Mouse (Mus musculus) limb, embryonic 11.5 days (tissue): Measurements from ENCODE around the gene Pnkd. TPM values are rescaled to one million over a fixed set of nuclear protein-coding genes. Genes with fewer than 3 reads are reported as not detected.

Source experiments
- ATAC-seq: fragments of 200-750 bp; cut with Nextera tagmentation; 2 replicates; pipeline ENCODE4 v1.8.0; 2017; ENCODE audit warnings: low read depth; ENCODE audit not compliant: insufficient number of reproducible peaks, low FRiP score, low TSS enrichment
- DNase-seq: peaks from one replicate; pipeline ENCODE4 v3.0.0-alpha.2; 2015; ENCODE audit warnings: low spot score
- H3K27ac ChIP-seq: fragments of 300-500 bp; sonication (generic); replicated peaks from 2 replicates; pipeline ENCODE4 v1.5.1; 2014; ENCODE audit warnings: low read depth, mild to moderate bottlenecking, low read length
- H3K27me3 ChIP-seq: fragments of 300-500 bp; sonication (generic); 2 replicates; pipeline ENCODE4 v1.6.1; 2014; ENCODE audit warnings: mild to moderate bottlenecking, low read length, mixed read lengths; ENCODE audit not compliant: control insufficient read depth, insufficient read depth
- H3K36me3 ChIP-seq: fragments of 300-500 bp; sonication (generic); 2 replicates; pipeline ENCODE4 v1.6.1; 2014; ENCODE audit warnings: mild to moderate bottlenecking, low read length, moderate library complexity, mixed read lengths; ENCODE audit not compliant: control insufficient read depth, insufficient read depth
- H3K4me1 ChIP-seq: fragments of 300-500 bp; sonication (generic); 2 replicates; pipeline ENCODE4 v1.6.1; 2014; ENCODE audit warnings: low read length, mixed read lengths; ENCODE audit not compliant: control insufficient read depth, insufficient read depth
- H3K4me2 ChIP-seq: fragments of 300-500 bp; sonication (generic); 2 replicates; pipeline ENCODE4 v1.6.1; 2014; ENCODE audit warnings: low read depth, mild to moderate bottlenecking, moderate library complexity; ENCODE audit not compliant: severe bottlenecking
- H3K4me3 ChIP-seq: fragments of 300-500 bp; sonication (generic); 2 replicates; pipeline ENCODE4 v1.5.1; 2014; ENCODE audit warnings: low read depth, low read length
- H3K9ac ChIP-seq: fragments of 300-500 bp; sonication (generic); 2 replicates; pipeline ENCODE4 v1.6.1; 2014; ENCODE audit warnings: mild to moderate bottlenecking, low read length
- H3K9me3 ChIP-seq: fragments of 300-500 bp; sonication (generic); 2 replicates; pipeline ENCODE4 v1.6.1; 2016; ENCODE audit warnings: low read length; ENCODE audit not compliant: control insufficient read depth
- WGBS: fragments of 180-500 bp; shearing (Covaris S2); extraction: QIAGEN DNeasy Blood & Tissue Kit; methylation state at CpG from one replicate; pipeline ENCODE4 v1.1.7; 2014; 5-methylcytosine and 5-hydroxymethylcytosine counted together
- polyA plus RNA-seq: library from polyadenylated mRNA; unstranded; fragments of >200 nt; fragmentation: Nextera tagmentation; extraction: Ambion mirVana; gene quantifications from 2 replicates; pipeline ENCODE4 v1.2.1, GENCODE M21; 2014

Pnkd gene
- polyA plus RNA-seq, 1 experiment from 2014 or later = 119 TPM

DNA sequence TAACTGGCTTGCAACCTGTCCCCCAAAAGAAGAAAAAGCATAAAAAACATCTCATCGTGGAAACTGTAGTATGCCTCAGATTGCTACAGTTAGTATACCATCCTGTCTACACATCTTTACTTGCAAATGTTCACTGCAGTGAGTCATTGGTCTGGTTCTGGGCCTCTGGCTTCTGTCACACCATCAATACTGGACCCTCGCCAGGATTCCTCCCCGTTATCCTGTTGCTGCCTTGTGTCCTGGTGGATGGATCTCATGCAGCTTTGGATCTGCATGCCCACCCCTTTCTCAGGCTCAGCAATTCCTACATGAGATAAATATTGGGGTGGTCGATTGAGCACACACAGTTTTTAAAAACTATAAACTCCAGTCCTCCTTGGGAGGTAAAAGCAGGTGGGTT lies 13.1 kb upstream of the Pnkd start:
- H3K9ac ChIP-seq = no peak overlapping the region
- peaks cover 5% of the 10 kb centered on the region; the same call in 1 of the 2 replicates for H3K36me3 ChIP-seq
- ATAC-seq = no peak
- no peak overlapping the region for H3K4me2 ChIP-seq
- H3K27ac ChIP-seq = no peak overlapping the region
- H3K4me3 ChIP-seq = no peak overlapping the region
- no peak for DNase-seq
- H3K4me1 ChIP-seq = peaks cover 10% of the 10 kb centered on the region; the same call in 1 of the 2 replicates
- H3K9me3 ChIP-seq = no peaks in the 10 kb centered on the region
- no peaks in the 10 kb centered on the region for H3K27me3 ChIP-seq
- 80% methylated on average over 4 of the region's 4 CpGs for WGBS

DNA sequence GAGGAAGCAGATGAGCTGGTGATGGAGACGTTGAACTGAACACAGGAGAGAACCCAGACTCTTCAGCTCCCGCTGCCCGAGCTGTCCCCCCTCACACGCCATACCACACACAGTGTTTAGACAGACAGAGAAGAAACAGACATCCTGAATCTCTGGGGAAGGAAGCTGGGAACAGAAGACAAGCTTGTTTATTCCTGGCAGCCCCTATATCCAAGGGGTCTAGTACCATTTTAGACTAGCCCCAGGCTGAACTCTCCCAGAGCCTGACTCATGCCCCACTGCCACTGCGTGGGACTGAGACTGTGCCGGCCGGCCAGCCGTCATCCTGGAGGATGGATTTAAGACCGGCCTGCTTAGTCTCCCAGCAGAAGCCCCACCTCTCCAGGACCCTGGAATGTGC lies 9.7 kb upstream of the Pnkd start:
- Histone ChIP-seq H3K4me1 (peaks cover 10% of the 10 kb centered on the region; the same call in 1 of the 2 replicates), H3K27ac (no peak overlapping the region), H3K27me3 (no peaks in the 10 kb centered on the region), H3K9ac (no peak overlapping the region), H3K4me3 (no peak overlapping the region), H3K36me3 (peaks cover 6% of the 10 kb centered on the region; the same call in 1 of the 2 replicates), H3K4me2 (no peak overlapping the region), H3K9me3 (no peaks in the 10 kb centered on the region)
- no peak for ATAC-seq
- 14% methylated on average over 9 of the region's 9 CpGs for WGBS
- peak; percentile 42 for DNase-seq

DNA sequence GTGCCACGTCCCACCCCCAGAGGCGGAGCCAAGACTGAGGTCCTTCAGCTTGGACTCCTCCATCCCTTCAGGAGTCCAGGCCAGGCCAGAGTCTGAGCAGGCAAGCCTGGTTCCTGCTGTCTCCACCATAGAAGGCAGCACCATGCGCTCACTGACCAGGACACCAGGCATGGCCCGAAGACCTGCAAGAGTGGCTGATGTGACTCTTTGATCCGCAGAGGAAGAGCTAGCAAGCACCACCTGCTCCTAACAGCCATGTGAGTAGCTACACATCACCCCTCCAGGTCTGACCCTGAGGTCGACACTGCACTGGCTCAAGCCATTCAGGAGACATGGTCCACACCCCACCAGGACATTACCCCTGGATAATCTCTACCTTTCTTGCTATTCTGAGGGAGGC lies 7.7 kb upstream of the Pnkd start:
- H3K4me2 ChIP-seq = no peak overlapping the region
- no peak for ATAC-seq

DNA sequence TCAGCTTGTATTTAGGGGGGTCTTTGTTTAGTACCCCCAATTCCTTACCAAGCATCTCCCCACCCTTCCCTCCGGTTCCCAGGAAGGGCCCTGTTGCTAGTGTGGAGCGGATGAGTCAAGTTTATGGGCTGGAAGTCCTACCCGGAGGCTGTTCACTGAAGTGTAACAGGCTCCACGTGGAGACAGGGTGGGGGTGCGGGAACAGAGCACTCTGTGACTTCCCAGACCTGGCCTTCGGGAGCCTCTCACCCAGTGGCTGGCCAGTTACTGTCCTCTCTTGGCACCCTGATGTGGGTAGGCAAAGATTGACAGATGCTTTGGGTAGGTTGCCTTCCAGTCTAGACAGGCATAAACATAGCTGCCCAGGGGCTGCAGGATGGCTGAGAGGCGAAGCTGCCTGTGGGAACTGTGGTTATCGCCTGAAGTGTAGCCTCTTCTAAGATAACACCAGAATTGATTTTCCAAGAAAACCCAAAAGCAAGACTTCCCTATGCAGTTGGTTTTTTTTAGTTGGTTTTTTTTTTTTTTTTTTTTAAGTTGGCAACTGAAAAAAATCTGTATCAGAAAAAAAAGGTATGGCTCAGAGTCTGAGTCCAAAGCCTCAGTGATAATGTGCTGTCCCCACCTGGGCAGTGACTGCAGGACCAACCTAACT lies 6.7 kb upstream of the Pnkd start:
- Histone ChIP-seq H3K9me3 (no peaks in the 10 kb centered on the region), H3K4me2 (no peak overlapping the region), H3K4me3 (no peak overlapping the region), H3K27ac (no peak overlapping the region), H3K36me3 (peaks cover 21% of the 10 kb centered on the region), H3K9ac (no peak overlapping the region), H3K27me3 (no peaks in the 10 kb centered on the region), H3K4me1 (peaks cover 10% of the 10 kb centered on the region; the same call in 1 of the 2 replicates)
- no peak for ATAC-seq
- 63% methylated on average over 8 of the region's 8 CpGs for WGBS
- no peak for DNase-seq

More for the DNA sequence above, 7.7 kb upstream of the Pnkd start:
- no peak overlapping the region for H3K4me3 ChIP-seq
- no peaks in the 10 kb centered on the region for H3K9me3 ChIP-seq
- H3K4me1 ChIP-seq = peaks cover 10% of the 10 kb centered on the region; the same call in 1 of the 2 replicates
- no peak overlapping the region for H3K9ac ChIP-seq
- DNase-seq = no peak
- peaks cover 13% of the 10 kb centered on the region for H3K36me3 ChIP-seq
- no peak overlapping the region for H3K27ac ChIP-seq
- H3K27me3 ChIP-seq = no peaks in the 10 kb centered on the region
- WGBS = 64% methylated on average over 6 of the region's 6 CpGs

DNA sequence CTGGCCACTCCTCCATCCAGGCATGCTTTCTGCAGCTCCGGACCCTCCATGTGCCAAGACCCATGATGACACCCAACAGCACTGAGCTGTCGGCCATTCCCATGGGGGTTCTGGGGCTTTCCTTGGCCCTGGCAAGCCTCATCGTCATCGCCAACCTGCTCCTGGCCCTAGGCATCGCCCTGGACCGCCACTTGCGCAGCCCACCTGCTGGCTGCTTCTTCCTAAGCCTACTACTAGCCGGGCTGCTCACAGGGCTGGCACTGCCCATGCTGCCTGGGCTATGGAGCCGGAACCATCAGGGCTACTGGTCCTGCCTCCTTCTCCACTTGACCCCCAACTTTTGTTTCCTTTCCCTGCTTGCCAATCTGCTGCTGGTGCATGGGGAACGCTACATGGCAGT lies 6.2 kb upstream of the Pnkd start, which contains the start of gene Gpbar1:
Gene Gpbar1 (plus strand): TSS at position 13 of the 400 bp plus-strand sequence.
- no peak within 1 kb of the TSS for H3K9ac ChIP-seq
- H3K4me2 ChIP-seq = no peak within 1 kb of the TSS
- H3K4me3 ChIP-seq = no peak within 1 kb of the TSS
- peaks cover 11% of the 10 kb centered on the region for H3K4me1 ChIP-seq
- 93% methylated on average over 10 of the region's 10 CpGs for WGBS
- H3K27ac ChIP-seq = no peak within 1 kb of the TSS
- no peaks in the 10 kb centered on the region for H3K27me3 ChIP-seq
- H3K36me3 ChIP-seq = peaks cover 24% of the 10 kb centered on the region
- no peak for DNase-seq
- ATAC-seq = no peak
- no peaks in the 10 kb centered on the region for H3K9me3 ChIP-seq

DNA sequence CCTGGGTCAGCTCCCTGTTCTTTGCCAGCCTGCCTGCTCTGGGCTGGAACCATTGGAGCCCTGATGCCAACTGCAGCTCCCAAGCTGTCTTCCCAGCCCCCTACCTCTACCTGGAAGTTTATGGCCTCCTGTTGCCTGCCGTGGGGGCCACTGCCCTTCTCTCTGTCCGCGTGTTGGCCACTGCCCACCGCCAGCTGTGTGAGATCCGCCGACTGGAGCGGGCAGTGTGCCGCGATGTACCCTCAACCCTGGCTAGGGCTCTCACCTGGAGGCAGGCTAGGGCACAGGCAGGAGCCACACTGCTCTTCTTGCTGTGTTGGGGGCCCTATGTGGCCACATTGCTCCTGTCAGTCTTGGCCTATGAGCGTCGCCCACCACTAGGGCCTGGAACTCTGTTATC lies 5.7 kb upstream of the Pnkd start:
- no peaks in the 10 kb centered on the region for H3K9me3 ChIP-seq
- no peak overlapping the region for H3K27ac ChIP-seq
- no peaks in the 10 kb centered on the region for H3K27me3 ChIP-seq
- peaks cover 24% of the 10 kb centered on the region for H3K36me3 ChIP-seq
- no peak for DNase-seq
- no peak overlapping the region for H3K9ac ChIP-seq
- no peak for ATAC-seq
- H3K4me1 ChIP-seq = peaks cover 14% of the 10 kb centered on the region
- no peak overlapping the region for H3K4me2 ChIP-seq
- H3K4me3 ChIP-seq = no peak overlapping the region
- WGBS = 87% methylated on average over 11 of the region's 11 CpGs

DNA sequence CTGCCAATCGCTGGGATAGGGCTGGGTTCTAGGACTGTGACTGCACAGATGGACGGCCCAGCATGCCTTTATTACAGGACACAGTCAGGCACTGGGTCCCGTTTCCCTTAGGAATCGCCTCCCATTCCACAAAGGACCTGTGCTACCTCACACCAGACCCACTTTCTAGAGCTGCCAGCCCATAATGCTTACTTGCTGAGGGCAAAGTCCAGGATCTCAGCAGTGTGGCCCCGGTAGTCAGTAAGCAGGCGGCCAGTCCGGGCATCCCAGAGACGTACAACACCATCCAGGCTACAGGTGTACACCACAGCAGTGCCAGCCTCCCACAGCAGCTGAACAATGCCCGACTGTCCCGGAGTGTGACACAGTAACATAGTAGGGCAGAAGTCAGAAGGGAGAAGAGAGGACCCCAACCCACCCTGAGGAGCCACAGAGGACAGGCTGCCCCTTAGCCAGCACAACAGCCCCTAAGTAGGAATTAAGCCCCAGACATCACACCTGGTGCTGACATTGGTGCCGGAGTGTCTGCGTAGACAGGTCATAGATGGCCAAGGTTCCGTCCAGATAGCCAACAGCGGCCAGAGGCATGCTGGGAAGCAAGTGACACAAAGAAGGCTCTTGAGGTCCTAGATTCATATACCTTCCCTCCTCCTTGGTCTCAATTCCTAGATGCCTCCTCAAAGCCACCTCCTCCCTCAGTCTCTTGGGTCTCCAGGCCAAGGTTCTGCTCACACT lies 4.0 kb upstream of the Pnkd start:
- Histone ChIP-seq H3K9ac (no peak overlapping the region), H3K9me3 (no peaks in the 10 kb centered on the region), H3K4me1 (peaks cover 9% of the 10 kb centered on the region), H3K27me3 (no peaks in the 10 kb centered on the region), H3K4me2 (no peak overlapping the region), H3K4me3 (no peak overlapping the region), H3K36me3 (peaks cover 24% of the 10 kb centered on the region), H3K27ac (no peak overlapping the region)
- no peak for ATAC-seq
- no peak for DNase-seq
- WGBS = 91% methylated on average over 14 of the region's 14 CpGs

DNA sequence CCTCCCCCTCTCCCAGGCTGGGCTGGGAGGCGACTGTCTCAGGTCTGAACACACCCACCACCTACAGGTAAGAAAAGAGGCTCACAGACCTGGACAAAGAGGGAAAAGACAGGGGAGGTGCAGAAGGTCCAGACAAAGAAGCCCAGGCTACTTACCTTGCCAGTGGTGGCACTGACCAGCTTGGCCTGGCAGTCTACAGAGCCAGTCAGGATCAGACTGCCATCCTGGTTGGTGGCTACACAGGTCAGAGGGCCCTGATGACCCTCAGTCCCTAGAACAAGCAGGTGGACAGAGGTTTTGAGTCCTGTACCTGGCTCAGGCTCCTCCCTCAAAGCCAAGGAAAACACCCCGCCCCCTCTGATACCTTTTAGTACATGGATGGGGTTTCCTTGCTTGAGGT lies 3.4 kb upstream of the Pnkd start:
- peaks cover 12% of the 10 kb centered on the region for H3K4me1 ChIP-seq
- ATAC-seq = no peak
- no peak overlapping the region for H3K9ac ChIP-seq
- H3K27me3 ChIP-seq = no peaks in the 10 kb centered on the region
- WGBS = 95% methylated on average over 2 of the region's 2 CpGs
- H3K4me3 ChIP-seq = no peak overlapping the region
- no peak for DNase-seq
- no peak overlapping the region for H3K4me2 ChIP-seq
- no peaks in the 10 kb centered on the region for H3K9me3 ChIP-seq
- H3K27ac ChIP-seq = no peak overlapping the region
- peaks cover 24% of the 10 kb centered on the region for H3K36me3 ChIP-seq
